Mouse (Mus musculus) C2C12 (cell line): ENCODE results near the gene Glt1d1.

Experiments used
- CEBPB ChIP-seq: IDR thresholded peaks from one replicate; pipeline ENCODE4 v1.6.1; 2011; ENCODE audit warnings: low read depth, mild to moderate bottlenecking, control low read depth, moderate library complexity
- CTCF ChIP-seq: IDR thresholded peaks from one replicate; pipeline ENCODE4 v1.5.1; 2011; ENCODE audit not compliant: control insufficient read depth, insufficient read depth, insufficient read length
- MAX ChIP-seq: IDR thresholded peaks from one replicate; pipeline ENCODE4 v1.6.1; 2011; ENCODE audit warnings: mild to moderate bottlenecking, control low read depth
- MYOD1 ChIP-seq: IDR thresholded peaks from one replicate; pipeline ENCODE4 v1.6.1; 2011; ENCODE audit warnings: low read depth; ENCODE audit not compliant: control insufficient read depth, insufficient read length
- MYOG ChIP-seq: IDR thresholded peaks from one replicate; pipeline ENCODE4 v1.6.1; 2011; ENCODE audit not compliant: control insufficient read depth, insufficient read length; ENCODE audit errors: extremely low read depth

- TF ChIP-seq CEBPB, result no peak
- TF ChIP-seq CTCF, result no peak
- no peak for TF ChIP-seq MYOD1
- TF ChIP-seq MYOG, result no peak
- no peak for TF ChIP-seq MAX
Observed at GRCm38 (mm10) chr5:127595676-127596075, 36.4 kb upstream of the Glt1d1 start.
